Mouse (Mus musculus): Measurements from ENCODE around the gene Poc1a.

GRCm38 (mm10) chr9:106370620-106371383 is 89.9 kb downstream of the Poc1a start:
- TF ChIP-seq ETS1 (conservative IDR thresholded peaks at IDR 0.05; ENCODE audit: low read depth, low read length) (no peak), CTCF (conservative IDR thresholded peaks at IDR 0.05 in 1 of 2, IDR thresholded peaks at IDR 0.05 in 1 of 2; ENCODE audit: low read depth in 2 of 2, low read length in 2 of 2) (no peak), TCF12 (IDR thresholded peaks at IDR 0.05; ENCODE audit: low read depth, low read length) (no peak), ZNF384 (IDR thresholded peaks at IDR 0.05; ENCODE audit: low read depth, low read length) (no peak), RAD21 (IDR thresholded peaks at IDR 0.05; ENCODE audit: low read depth, low read length) (no peak)
